Mouse (Mus musculus) intestine, embryonic 15.5 days (tissue): ENCODE measurements at regions not wholly inside any gene's neighbourhood (a gene's known extent, or its start where the extent isn't known, plus 50 kb on each side); places are given as distances from the start of the nearest gene placed in this dataset.

Source experiments
- ATAC-seq: fragments of 200-750 bp; cut with Nextera tagmentation; 2 replicates; pipeline ENCODE4 v1.8.0; 2017; ENCODE audit warnings: moderate TSS enrichment, moderate library complexity
- H3K27ac ChIP-seq: fragments of 300-500 bp; sonication (generic); 2 replicates; pipeline ENCODE4 v1.5.1; 2015; ENCODE audit warnings: mild to moderate bottlenecking, inconsistent platforms
- H3K27me3 ChIP-seq: fragments of 300-500 bp; sonication (generic); replicated peaks from 2 replicates; pipeline ENCODE4 v1.6.1; 2015; ENCODE audit warnings: inconsistent platforms
- H3K36me3 ChIP-seq: fragments of 300-500 bp; sonication (generic); 2 replicates; pipeline ENCODE4 v1.6.1; 2015; ENCODE audit warnings: inconsistent platforms
- H3K4me1 ChIP-seq: fragments of 300-500 bp; sonication (generic); replicated peaks from 2 replicates; pipeline ENCODE4 v1.6.1; 2015; ENCODE audit warnings: inconsistent platforms
- H3K4me2 ChIP-seq: fragments of 300-500 bp; sonication (generic); replicated peaks from 2 replicates; pipeline ENCODE4 v1.6.1; 2015; ENCODE audit warnings: mild to moderate bottlenecking, inconsistent platforms
- H3K4me3 ChIP-seq: fragments of 300-500 bp; sonication (generic); replicated peaks from 2 replicates; pipeline ENCODE4 v1.5.1; 2015; ENCODE audit warnings: inconsistent platforms
- H3K9ac ChIP-seq: fragments of 300-500 bp; sonication (generic); 2 replicates; pipeline ENCODE4 v1.6.1; 2015; ENCODE audit warnings: inconsistent platforms
- H3K9me3 ChIP-seq: fragments of 300-500 bp; sonication (generic); 2 replicates; pipeline ENCODE4 v1.6.1; 2016; ENCODE audit warnings: inconsistent platforms
- WGBS: fragments of 180-500 bp; shearing (Covaris S2); methylation state at CpG from one replicate; pipeline ENCODE4 v1.1.7; 2015; 5-methylcytosine and 5-hydroxymethylcytosine counted together

DNA sequence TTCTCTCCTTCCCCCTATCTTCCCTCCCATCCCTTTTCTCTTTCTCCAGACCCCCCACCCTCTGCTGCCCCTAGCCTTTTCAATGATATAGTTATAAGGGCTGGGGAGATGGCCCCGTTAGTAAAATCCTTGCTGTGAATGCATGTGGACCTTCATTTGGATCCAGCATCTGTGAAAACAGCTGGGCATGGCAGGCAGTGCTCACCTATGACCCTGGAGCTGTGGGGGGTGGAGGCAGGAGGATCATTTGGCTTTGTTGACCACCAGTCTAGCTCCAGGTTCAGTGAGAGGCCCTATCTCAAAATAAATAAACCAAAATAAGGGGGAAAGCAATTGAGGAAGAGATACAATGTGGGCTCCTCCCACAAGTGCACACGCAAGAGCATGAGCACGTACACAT, 105.3 kb upstream of the S1pr3 start:
- Histone ChIP-seq H3K36me3 (no peaks in the 10 kb centered on the region), H3K27ac (no peak overlapping the region), H3K27me3 (no peaks in the 10 kb centered on the region), H3K4me1 (no peaks in the 10 kb centered on the region), H3K4me3 (no peak overlapping the region), H3K4me2 (no peak overlapping the region), H3K9ac (no peak overlapping the region), H3K9me3 (no peaks in the 10 kb centered on the region)
- ATAC-seq: no peak
- 82% methylated on average over 3 of the region's 3 CpGs for WGBS

DNA sequence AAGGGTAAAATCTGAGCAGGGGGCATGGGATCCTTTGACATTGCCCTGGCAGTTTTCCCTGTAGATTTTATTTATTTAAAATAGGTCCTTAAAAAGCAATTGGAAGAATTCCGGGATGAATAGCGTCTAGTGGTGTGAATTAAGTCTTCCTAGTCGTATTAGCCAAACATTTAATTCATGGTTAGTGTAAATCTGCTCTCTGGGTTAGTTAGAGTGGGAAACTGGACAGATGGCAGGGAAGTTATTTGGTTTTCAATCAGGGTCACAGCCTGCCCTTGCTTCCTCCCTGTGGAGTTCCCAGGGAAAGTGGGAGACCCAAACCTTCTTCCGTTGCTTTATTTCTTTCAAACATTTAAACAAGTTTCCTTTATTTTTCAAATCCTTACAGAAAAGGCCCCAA, 103.8 kb upstream of the S1pr3 start:
- no peaks in the 10 kb centered on the region for H3K36me3 ChIP-seq
- H3K4me1 ChIP-seq: 0 out of 2 replicates have a peak, but pooled peaks cover under 1% of the 10 kb centered on the region
- no peak overlapping the region for H3K27ac ChIP-seq
- 47% methylated on average over 4 of the region's 4 CpGs for WGBS
- H3K9ac ChIP-seq: no peak overlapping the region
- H3K4me3 ChIP-seq: no peak overlapping the region
- no peaks in the 10 kb centered on the region for H3K9me3 ChIP-seq
- H3K27me3 ChIP-seq: no peaks in the 10 kb centered on the region
- ATAC-seq: no peak
- H3K4me2 ChIP-seq: no peak overlapping the region

DNA sequence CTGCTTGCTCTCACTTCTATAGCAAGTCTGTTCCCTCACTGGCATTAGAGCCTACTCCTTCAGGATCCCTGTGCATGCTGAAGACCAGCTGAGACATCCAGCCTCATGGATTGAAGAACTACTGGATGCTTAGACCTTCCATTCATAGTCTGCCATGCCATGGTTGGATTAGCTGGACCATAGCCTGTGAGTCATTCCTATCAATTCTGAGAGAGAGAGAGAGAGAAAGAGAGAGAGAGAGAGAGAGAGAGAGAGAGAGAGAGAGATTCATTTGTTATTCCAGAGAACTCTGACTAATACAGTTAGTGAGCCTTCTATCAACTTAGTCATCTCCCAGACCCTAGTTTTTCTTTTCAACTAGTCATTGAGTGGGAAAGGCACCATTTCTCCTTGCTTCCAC, 99.0 kb upstream of the S1pr3 start:
- ATAC-seq: no peak
- no peak overlapping the region for H3K27ac ChIP-seq
- peaks cover 28% of the 10 kb centered on the region for H3K4me1 ChIP-seq
- H3K36me3 ChIP-seq: no peaks in the 10 kb centered on the region
- no peak overlapping the region for H3K4me2 ChIP-seq
- no peak overlapping the region for H3K9ac ChIP-seq
- no peaks in the 10 kb centered on the region for H3K27me3 ChIP-seq
- no peaks in the 10 kb centered on the region for H3K9me3 ChIP-seq
- H3K4me3 ChIP-seq: no peak overlapping the region

DNA sequence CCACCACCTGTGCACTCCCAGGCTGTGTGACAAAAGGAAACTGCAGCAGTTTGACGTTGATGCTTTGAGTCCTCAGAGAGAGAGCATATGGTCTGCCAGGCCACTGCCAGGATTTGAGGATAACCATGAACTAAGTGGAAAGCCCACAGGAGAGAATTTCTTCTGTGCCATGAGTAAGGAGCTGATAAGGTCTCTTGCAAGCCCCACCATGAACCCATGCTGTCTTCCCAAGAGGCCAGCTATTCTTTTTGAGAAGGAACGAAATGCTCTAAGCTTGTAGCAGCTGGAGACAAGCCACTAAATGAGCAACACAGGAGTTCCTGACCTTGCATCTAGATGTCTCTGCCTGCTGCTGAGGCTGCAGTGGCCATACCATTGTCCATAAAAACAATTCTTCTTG, 98.4 kb upstream of the S1pr3 start:
- no peaks in the 10 kb centered on the region for H3K36me3 ChIP-seq
- H3K27ac ChIP-seq: no peak overlapping the region
- peaks cover 34% of the 10 kb centered on the region for H3K4me1 ChIP-seq
- no peaks in the 10 kb centered on the region for H3K9me3 ChIP-seq
- no peak overlapping the region for H3K4me2 ChIP-seq
- H3K4me3 ChIP-seq: no peak overlapping the region
- H3K27me3 ChIP-seq: no peaks in the 10 kb centered on the region
- 62% methylated on average over 2 of the region's 2 CpGs for WGBS
- H3K9ac ChIP-seq: no peak overlapping the region
- no peak for ATAC-seq

DNA sequence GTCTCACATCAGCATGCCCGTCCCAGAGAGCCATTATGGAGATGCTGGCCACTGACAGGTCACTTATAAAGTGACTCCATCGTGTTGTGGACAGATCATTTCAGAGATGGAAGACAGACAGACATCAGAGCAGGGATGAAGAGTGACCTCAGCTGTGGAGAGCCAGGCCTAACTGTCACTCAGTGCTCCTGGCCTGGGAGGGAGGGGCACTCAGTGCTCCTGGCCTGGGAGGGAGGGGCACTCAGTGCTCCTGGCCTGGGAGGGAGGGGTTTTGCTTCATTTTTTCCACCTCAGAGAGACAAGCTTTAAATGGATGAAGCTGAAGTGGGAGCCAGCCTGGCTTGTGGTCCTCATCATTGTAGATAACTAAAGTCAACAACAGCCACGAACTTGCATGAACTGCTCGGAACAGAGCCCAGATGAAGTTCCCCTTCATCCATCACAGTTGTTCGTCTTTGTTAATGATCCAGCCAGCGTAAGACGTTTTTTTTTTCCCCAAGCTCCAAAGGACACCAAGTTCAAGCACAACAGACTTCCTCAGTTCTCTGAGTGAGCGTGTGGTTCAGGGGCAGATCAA, 96.7 kb upstream of the S1pr3 start:
- Histone ChIP-seq H3K9me3 (no peaks in the 10 kb centered on the region), H3K4me1 (peaks cover 39% of the 10 kb centered on the region), H3K36me3 (no peaks in the 10 kb centered on the region), H3K4me3 (no peak overlapping the region), H3K9ac (no peak overlapping the region), H3K27ac (peak overlapping the region; percentile 51), H3K27me3 (no peaks in the 10 kb centered on the region), H3K4me2 (no peak overlapping the region)
- WGBS: 25% methylated on average over 8 of the region's 8 CpGs
- ATAC-seq: peak; percentile 50; the same call in 1 of the 2 replicates

DNA sequence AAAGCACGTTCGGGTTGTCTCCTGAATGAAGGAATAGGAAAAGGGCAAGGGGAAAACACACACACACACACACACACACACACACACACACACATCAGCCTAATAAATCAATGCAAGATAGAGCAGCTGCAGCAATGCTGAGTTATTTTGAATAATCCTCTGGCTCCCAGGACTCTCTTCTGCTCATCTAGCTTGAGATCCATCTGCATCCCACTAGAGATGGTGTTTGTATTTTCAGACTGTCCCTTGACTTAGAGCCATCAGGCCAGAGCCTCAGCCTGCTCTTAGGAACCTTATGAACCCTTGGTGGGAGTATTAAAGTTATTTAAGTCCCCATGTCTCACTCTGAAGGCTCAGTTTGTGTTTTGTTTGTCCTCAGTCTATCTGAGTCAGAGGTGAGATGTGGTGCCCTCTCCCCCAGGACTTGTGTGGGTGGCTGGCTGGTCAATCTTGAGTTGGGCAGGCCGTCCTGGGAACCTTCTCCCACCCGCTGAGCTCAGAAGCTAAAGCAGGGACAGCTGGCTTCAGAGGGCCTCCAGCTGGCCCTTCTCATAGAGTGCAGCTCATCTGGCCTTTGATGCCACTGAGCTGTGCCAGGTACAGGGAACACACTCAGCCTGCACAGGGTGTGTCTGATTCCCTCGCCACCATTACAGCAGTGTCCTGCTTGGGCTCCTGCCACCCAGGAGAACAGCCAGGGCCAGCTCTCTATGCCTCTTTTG, 95.1 kb upstream of the S1pr3 start:
- no peak for ATAC-seq

DNA sequence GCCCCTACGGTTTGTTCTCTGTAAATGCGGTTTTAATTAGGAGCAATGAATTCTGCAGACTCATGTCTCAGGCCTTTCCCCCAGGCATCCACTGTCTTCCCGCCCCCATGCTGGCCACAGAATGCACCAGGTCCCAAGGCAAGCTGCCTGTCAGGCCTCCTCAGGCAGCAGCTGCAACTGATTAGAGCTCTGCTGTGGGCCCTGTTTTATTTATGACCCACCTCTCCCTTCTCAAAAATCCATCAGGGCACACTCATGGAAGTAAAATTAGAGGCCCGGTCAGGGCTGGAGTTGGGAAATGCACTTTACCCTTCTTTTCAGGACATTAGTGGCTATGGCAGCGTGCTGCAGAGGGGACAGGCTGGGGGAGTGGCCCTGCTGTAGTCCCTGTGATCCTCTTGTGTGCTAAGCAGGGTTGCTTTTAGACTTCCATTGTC, 93.9 kb upstream of the S1pr3 start:
- WGBS: 22% methylated on average over 5 of the region's 5 CpGs
- Histone ChIP-seq H3K27ac (peak overlapping the region; percentile 76), H3K4me3 (no peak overlapping the region), H3K9ac (no peak overlapping the region), H3K9me3 (no peaks in the 10 kb centered on the region), H3K36me3 (no peaks in the 10 kb centered on the region), H3K4me1 (peaks cover 39% of the 10 kb centered on the region), H3K4me2 (no peak overlapping the region), H3K27me3 (no peaks in the 10 kb centered on the region)
- ATAC-seq: peak; percentile 60

More for the DNA sequence above, 95.1 kb upstream of the S1pr3 start:
- H3K4me1 ChIP-seq: peaks cover 39% of the 10 kb centered on the region
- H3K4me3 ChIP-seq: no peak overlapping the region
- H3K36me3 ChIP-seq: no peaks in the 10 kb centered on the region
- no peaks in the 10 kb centered on the region for H3K27me3 ChIP-seq
- H3K27ac ChIP-seq: peak overlapping the region; percentile 66
- no peaks in the 10 kb centered on the region for H3K9me3 ChIP-seq
- WGBS: 62% methylated on average over 5 of the region's 5 CpGs
- H3K4me2 ChIP-seq: no peak overlapping the region
- H3K9ac ChIP-seq: no peak overlapping the region

DNA sequence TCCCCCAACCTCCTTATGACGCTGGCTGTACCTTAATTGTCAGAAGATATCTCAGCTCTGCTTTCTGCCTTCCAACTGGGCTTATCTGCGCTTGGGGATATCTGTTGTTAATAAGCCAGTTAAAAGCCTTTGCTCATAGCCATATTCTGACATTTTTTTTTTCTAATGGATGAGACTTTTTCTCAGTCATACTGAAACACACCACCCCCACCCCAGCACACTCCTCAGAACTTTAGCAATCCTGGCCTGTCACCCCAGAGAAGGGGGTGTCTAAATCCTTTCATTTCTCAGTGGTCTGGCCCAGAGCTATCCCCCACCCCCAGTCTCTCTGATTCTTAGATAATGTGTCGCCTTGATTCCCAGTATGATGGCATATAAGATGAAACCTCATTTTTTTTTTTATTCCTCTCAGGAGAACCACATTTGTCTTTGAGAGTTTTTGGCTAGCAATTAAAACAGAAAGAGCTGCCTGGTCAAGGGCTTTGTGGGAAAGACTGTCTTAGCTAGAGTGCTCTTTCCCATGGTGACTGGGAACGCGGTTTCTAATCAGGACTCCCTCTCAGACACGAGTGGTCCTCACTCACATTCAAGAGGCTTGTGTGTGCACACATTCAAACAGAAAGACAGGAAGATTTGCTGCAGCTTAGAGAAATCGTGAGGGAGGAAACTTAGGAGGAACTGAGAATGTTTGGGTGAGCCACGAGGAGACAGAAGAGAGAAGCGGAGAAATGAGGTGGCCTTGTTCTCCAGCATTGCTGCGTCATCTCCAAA, 93.2 kb upstream of the S1pr3 start:
- 42% methylated on average over 10 of the region's 10 CpGs for WGBS
- Histone ChIP-seq H3K9me3 (no peaks in the 10 kb centered on the region), H3K9ac (no peak overlapping the region), H3K36me3 (no peaks in the 10 kb centered on the region), H3K4me1 (peaks cover 36% of the 10 kb centered on the region), H3K4me3 (no peak overlapping the region), H3K27me3 (no peaks in the 10 kb centered on the region), H3K27ac (peak overlapping the region; percentile 76), H3K4me2 (no peak overlapping the region)
- peak; percentile 29; the same call in 1 of the 2 replicates for ATAC-seq

DNA sequence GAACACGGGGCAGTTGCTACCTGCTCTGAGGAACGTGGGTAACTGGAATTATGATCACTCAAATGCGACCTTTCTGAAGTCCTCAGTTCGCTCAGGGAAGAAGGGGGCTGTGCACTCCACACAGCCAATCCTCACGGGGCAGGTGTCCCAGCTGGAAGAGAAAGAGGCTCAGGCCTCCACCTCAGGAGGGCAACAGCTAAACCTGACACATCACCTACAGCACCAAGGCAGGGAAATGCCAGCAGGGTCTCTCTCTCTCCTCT, 92.7 kb upstream of the S1pr3 start:
- no peak overlapping the region for H3K4me3 ChIP-seq
- H3K36me3 ChIP-seq: no peaks in the 10 kb centered on the region
- no peaks in the 10 kb centered on the region for H3K9me3 ChIP-seq
- peak overlapping the region; percentile 76; the same call in 1 of the 2 replicates for H3K27ac ChIP-seq
- 64% methylated on average over 5 of the region's 5 CpGs for WGBS
- peaks cover 36% of the 10 kb centered on the region for H3K4me1 ChIP-seq
- H3K27me3 ChIP-seq: no peaks in the 10 kb centered on the region
- no peak overlapping the region for H3K9ac ChIP-seq
- H3K4me2 ChIP-seq: no peak overlapping the region
- no peak for ATAC-seq

DNA sequence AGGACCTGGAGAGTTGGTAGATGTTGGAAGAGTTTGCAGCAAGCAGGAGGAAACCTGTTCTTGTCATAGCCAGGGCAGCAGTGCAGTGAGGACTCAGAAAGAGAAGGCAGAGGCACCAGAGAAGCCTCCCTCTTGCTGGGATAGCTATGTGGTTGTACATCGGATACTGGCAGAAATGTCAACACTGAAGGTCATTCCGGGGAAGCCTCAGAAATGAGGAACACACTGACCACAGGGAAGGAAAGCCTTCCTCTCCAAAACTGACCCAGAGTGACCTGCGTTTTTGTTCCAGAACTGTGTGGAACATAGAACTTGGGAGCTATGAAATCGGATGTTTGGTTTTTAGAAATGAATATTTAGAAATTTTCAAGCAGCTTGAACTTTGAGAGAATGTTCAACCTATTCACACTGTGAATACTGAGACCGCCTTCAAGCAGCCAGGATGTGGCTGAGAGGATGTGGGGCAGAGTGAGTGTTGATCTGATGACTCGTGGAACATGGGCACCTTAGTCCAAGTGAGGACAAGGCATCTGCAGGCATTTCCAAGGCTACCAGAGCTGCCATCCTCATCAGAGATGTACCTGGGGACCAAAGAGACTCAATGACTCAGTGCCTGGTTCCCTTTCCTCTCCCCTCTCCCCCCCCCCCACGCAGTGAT, 85.3 kb upstream of the S1pr3 start:
- H3K9ac ChIP-seq: no peak overlapping the region
- no peak overlapping the region for H3K4me2 ChIP-seq
- H3K36me3 ChIP-seq: no peaks in the 10 kb centered on the region
- H3K27ac ChIP-seq: no peak overlapping the region
- no peak overlapping the region for H3K4me3 ChIP-seq
- H3K9me3 ChIP-seq: no peaks in the 10 kb centered on the region
- H3K27me3 ChIP-seq: no peaks in the 10 kb centered on the region
- ATAC-seq: no peak
- H3K4me1 ChIP-seq: peaks cover 6% of the 10 kb centered on the region
- WGBS: 73% methylated on average over 7 of the region's 7 CpGs

DNA sequence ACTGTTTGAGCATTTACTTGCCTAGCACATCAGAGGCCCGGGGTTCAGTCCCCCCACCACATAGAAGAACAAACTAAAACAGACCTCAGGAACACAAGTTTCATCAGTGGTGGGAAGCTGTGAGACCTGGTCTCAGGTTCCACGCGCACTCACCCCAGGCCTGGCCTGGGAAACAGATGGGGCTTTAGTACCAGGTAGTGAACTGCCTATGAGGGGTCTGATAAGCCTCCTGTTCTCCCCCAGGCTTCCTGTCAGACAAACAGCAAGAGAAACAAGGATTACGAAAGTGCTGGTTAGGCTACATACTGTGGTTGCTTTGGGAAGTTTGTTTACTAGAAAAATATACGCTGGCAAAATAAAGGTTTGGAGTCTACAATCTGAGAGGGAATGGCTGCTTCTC, 83.7 kb upstream of the S1pr3 start:
- Histone ChIP-seq H3K4me1 (peaks cover 10% of the 10 kb centered on the region), H3K9ac (no peak overlapping the region), H3K36me3 (no peaks in the 10 kb centered on the region), H3K4me2 (no peak overlapping the region), H3K9me3 (no peaks in the 10 kb centered on the region), H3K4me3 (no peak overlapping the region), H3K27me3 (no peaks in the 10 kb centered on the region), H3K27ac (no peak overlapping the region)
- ATAC-seq: no peak
- 77% methylated on average over 5 of the region's 5 CpGs for WGBS

DNA sequence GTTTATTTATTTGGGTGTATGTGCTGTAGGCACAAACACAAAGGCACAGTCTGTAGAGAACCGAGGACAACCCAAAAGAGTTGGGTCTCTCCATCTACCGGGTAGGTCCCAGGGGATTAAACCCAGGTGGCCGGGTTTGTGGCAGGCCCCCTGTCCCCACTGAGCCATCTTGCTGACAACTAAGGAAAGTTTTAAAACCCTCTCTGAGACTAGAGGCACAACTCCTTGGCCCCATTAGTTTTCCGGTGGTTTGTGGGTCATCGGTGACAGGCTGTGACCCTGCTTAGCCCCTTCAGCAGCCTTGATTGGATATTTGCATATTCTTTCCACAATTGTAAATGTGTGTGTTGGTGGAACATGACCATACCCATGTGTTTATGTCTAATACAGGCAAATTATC, 83.1 kb upstream of the S1pr3 start:
- 77% methylated on average over 5 of the region's 5 CpGs for WGBS
- ATAC-seq: no peak

More for the DNA sequence above, 83.1 kb upstream of the S1pr3 start:
- H3K36me3 ChIP-seq: no peaks in the 10 kb centered on the region
- no peak overlapping the region for H3K4me3 ChIP-seq
- no peak overlapping the region for H3K4me2 ChIP-seq
- H3K9me3 ChIP-seq: no peaks in the 10 kb centered on the region
- H3K9ac ChIP-seq: no peak overlapping the region
- no peak overlapping the region for H3K27ac ChIP-seq
- no peaks in the 10 kb centered on the region for H3K27me3 ChIP-seq
- H3K4me1 ChIP-seq: peaks cover 10% of the 10 kb centered on the region
